Mouse (Mus musculus) embryonic facial prominence, embryonic 11.5 days (tissue): ENCODE results near the gene Lyrm7. TPM values are rescaled to one million over a fixed set of nuclear protein-coding genes. Genes with fewer than 3 reads are reported as not detected.

ENCODE experiments used
- ATAC-seq: fragments of 200-750 bp; cut with Nextera tagmentation; replicated peaks from 2 replicates; pipeline ENCODE4 v1.8.0; 2017; ENCODE audit warnings: low read depth; ENCODE audit not compliant: insufficient number of reproducible peaks, low FRiP score, low TSS enrichment
- DNase-seq: peaks from one replicate; pipeline ENCODE4 v3.0.0-alpha.2; 2015; ENCODE audit warnings: low spot score
- H3K27ac ChIP-seq: fragments of 300-500 bp; sonication (generic); replicated peaks from 2 replicates; pipeline ENCODE4 v1.5.1; 2014; ENCODE audit warnings: mild to moderate bottlenecking, low read depth, low read length, control low read depth
- H3K27me3 ChIP-seq: fragments of 300-500 bp; sonication (generic); 2 replicates; pipeline ENCODE4 v1.6.1; 2014; ENCODE audit warnings: mild to moderate bottlenecking, low read length, moderate library complexity, mixed read lengths; ENCODE audit not compliant: control insufficient read depth, insufficient read depth
- H3K36me3 ChIP-seq: fragments of 300-500 bp; sonication (generic); replicated peaks from 2 replicates; pipeline ENCODE4 v1.6.1; 2014; ENCODE audit warnings: low read depth, mild to moderate bottlenecking, low read length, moderate library complexity, mixed read lengths; ENCODE audit not compliant: control insufficient read depth, insufficient read depth
- H3K4me1 ChIP-seq: fragments of 300-500 bp; sonication (generic); 2 replicates; pipeline ENCODE4 v1.6.1; 2014; ENCODE audit warnings: low read length, mixed read lengths; ENCODE audit not compliant: control insufficient read depth, insufficient read depth
- H3K4me2 ChIP-seq: fragments of 300-500 bp; sonication (generic); 2 replicates; pipeline ENCODE4 v1.6.1; 2014; ENCODE audit warnings: low read depth, mild to moderate bottlenecking, control low read depth, low read length, moderate library complexity
- H3K4me3 ChIP-seq: fragments of 300-500 bp; sonication (generic); 2 replicates; pipeline ENCODE4 v1.5.1; 2014; ENCODE audit warnings: low read depth, low read length, control low read depth
- H3K9ac ChIP-seq: fragments of 300-500 bp; sonication (generic); replicated peaks from 2 replicates; pipeline ENCODE4 v1.6.1; 2014; ENCODE audit warnings: mild to moderate bottlenecking, control low read depth, low read length
- H3K9me3 ChIP-seq: fragments of 300-500 bp; sonication (generic); replicated peaks from 2 replicates; pipeline ENCODE4 v1.6.1; 2016; ENCODE audit warnings: mild to moderate bottlenecking, low read length, inconsistent platforms, mixed read lengths; ENCODE audit not compliant: control insufficient read depth
- WGBS: fragments of 180-500 bp; shearing (Covaris S2); extraction: QIAGEN DNeasy Blood & Tissue Kit; methylation state at CpG from one replicate; pipeline ENCODE4 v1.1.7; 2014; 5-methylcytosine and 5-hydroxymethylcytosine counted together
- polyA plus RNA-seq: library from polyadenylated mRNA; unstranded; fragments of >200 nt; fragmentation: Nextera tagmentation; extraction: Ambion mirVana; gene quantifications from 2 replicates; pipeline ENCODE4 v1.2.1, GENCODE M21; 2014

The Lyrm7 gene
- polyA plus RNA-seq, 1 experiment from 2014 or later = 7.4 TPM

- DNase-seq (no peak), ATAC-seq (no peak)
- Histone ChIP-seq H3K9me3 (no peaks in the 10 kb centered on the region), H3K9ac (no peak overlapping the region), H3K27me3 (no peaks in the 10 kb centered on the region), H3K36me3 (no peaks in the 10 kb centered on the region), H3K4me1 (no peaks in the 10 kb centered on the region), H3K27ac (no peak overlapping the region), H3K4me2 (no peak overlapping the region), H3K4me3 (no peak overlapping the region)
- 93% methylated on average over 4 of the region's 4 CpGs for WGBS
Measured at GRCm38 (mm10) chr11:54805196-54805595, 55.5 kb downstream of the Lyrm7 start.

DNA sequence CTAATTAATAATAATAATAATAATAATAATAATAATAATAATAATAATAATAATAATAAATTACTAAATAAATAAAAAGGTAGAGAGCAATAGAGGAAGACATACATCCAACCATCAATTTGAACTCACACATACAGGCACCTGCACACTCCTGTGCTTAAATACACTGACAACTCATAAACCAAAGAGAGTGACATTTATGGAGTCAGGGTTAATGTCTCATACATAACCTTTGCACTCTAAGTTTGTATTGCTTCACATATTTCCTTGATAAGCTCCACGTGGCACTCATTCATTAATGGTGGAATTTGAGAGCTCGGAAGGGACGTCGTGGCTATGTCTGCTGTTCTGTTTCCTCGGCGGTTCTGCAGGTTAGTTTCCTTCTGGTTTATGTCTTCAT, 58.1 kb downstream of the Lyrm7 start:
- H3K4me3 ChIP-seq = no peak overlapping the region
- no peaks in the 10 kb centered on the region for H3K27me3 ChIP-seq
- whole genome bisulfite sequencing = 70% methylated on average over 6 of the region's 6 CpGs
- ATAC-seq (no peak), DNase-seq (no peak)
- H3K9me3 ChIP-seq = no peaks in the 10 kb centered on the region
- no peak overlapping the region for H3K27ac ChIP-seq
- H3K4me1 ChIP-seq = no peaks in the 10 kb centered on the region
- H3K9ac ChIP-seq = no peak overlapping the region
- H3K4me2 ChIP-seq = no peak overlapping the region
- H3K36me3 ChIP-seq = no peaks in the 10 kb centered on the region

DNA sequence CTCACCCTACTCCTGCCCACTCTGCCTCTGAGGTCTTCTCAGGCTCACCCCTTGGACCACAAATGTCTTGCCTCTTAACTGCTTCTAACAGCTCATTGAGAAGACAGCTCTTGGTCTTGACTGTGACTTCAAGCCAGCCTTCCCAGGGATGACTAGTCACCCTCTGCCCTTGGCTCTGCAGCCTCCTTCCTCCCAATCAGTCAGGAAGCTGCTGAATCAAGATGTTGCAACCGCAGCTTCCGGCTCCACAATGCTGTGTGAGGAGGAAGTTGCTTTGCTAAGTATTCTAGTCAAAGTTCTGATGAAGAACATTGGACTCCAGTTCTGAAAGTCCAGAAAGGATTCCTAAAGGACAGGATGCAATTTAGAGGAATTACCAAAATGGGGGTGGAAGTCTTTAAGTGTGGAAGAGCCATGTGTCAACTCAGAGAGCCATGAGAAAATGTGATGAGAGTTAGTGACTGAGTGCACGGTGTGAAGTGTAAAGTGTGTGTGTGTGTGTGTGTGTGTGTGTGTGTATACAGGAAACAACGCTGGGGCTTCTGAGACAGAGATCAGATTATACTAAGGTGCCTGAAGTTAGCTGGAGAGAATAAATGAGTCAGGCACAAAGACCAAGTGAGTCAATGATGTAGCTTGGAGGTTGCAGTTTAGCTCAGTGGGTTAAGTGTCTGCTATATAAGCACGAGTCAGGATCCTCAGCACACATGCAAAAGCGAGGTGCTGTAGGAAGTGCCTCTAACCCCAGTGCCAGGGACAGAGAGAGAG, 58.7 kb downstream of the Lyrm7 start:
- H3K4me1 ChIP-seq = no peaks in the 10 kb centered on the region
- no peaks in the 10 kb centered on the region for H3K27me3 ChIP-seq
- 75% methylated on average over 6 of the region's 6 CpGs for WGBS
- no peaks in the 10 kb centered on the region for H3K9me3 ChIP-seq
- no peak overlapping the region for H3K4me2 ChIP-seq
- no peaks in the 10 kb centered on the region for H3K36me3 ChIP-seq
- no peak overlapping the region for H3K9ac ChIP-seq
- no peak overlapping the region for H3K4me3 ChIP-seq
- ATAC-seq (no peak), DNase-seq (no peak)
- H3K27ac ChIP-seq = no peak overlapping the region

GRCm38 (mm10) chr11:54796551-54796950, 64.2 kb downstream of the Lyrm7 start:
- H3K27ac ChIP-seq = no peak overlapping the region
- H3K4me3 ChIP-seq = no peak overlapping the region
- no peaks in the 10 kb centered on the region for H3K36me3 ChIP-seq
- no peaks in the 10 kb centered on the region for H3K27me3 ChIP-seq
- H3K4me2 ChIP-seq = no peak overlapping the region
- no peak for ATAC-seq
- H3K9me3 ChIP-seq = no peaks in the 10 kb centered on the region
- no peaks in the 10 kb centered on the region for H3K4me1 ChIP-seq
- DNase-seq = no peak
- H3K9ac ChIP-seq = no peak overlapping the region
- 76% methylated on average over 11 of the region's 11 CpGs for WGBS

DNA sequence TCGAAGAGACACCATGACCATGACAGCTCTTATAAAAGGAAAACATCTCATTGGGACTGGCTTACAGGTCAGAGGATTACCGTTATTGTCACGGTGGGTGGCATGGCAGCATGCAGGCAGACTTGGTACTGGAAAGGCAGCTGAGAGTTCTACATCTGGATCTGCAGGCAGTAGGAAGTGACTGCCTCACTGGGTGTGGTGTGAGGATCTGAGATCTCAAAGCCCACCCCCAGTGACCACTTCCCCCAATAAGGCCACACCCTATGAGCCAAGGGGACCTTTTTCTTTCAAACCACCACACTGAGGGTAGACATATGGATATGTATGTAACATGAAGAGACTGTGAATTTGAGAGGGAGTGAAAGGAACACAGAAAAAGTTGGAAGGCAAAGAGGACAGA, 66.0 kb downstream of the Lyrm7 start:
- DNase-seq (no peak), ATAC-seq (no peak)
- H3K9ac ChIP-seq = no peak overlapping the region
- no peak overlapping the region for H3K4me3 ChIP-seq
- H3K27me3 ChIP-seq = no peaks in the 10 kb centered on the region
- H3K36me3 ChIP-seq = no peaks in the 10 kb centered on the region
- H3K4me2 ChIP-seq = no peak overlapping the region
- no peaks in the 10 kb centered on the region for H3K4me1 ChIP-seq
- WGBS = 89% methylated on average over 3 of the region's 3 CpGs
- H3K27ac ChIP-seq = no peak overlapping the region
- no peaks in the 10 kb centered on the region for H3K9me3 ChIP-seq

DNA sequence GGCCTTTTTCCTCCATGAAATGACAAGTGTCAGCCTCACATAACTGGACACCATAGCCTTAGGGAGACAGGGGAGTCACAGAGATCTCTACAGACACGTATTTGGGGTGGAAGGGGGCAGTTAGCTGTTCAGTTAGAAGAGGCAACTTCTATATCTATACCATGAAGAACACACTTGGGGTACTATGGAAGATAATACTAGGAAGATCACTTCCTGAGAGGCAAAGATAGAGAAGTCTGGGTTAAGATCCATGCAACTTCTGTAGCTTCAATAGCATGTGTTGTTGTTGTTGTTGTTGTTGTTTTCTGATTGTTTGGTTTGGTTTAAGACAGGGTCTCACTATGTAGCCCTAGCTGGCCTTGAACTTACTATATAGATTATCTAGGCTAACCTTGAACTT, 67.5 kb downstream of the Lyrm7 start:
- Histone ChIP-seq H3K36me3 (no peaks in the 10 kb centered on the region), H3K27ac (no peak overlapping the region), H3K4me2 (no peak overlapping the region), H3K9me3 (no peaks in the 10 kb centered on the region), H3K27me3 (no peaks in the 10 kb centered on the region), H3K4me3 (no peak overlapping the region), H3K9ac (no peak overlapping the region), H3K4me1 (no peaks in the 10 kb centered on the region)
- no peak for DNase-seq
- no peak for ATAC-seq
- 72% methylated on average over 1 of the region's 1 CpGs for WGBS

DNA sequence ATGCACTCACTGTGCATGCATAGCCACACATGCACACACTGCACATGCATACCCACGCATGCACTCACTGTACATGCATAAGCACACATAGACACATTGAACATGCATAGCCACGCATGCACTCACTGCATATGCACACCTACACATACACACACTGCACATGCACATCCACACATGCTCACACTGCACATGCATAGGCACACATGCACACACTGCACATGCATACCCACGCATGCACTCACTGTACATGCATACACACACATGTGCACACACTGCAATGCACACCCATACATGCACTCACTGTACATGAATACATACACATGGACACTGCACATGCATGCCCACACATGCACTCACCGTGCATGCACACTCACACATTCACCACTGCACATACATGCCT, 69.3 kb downstream of the Lyrm7 start:
- H3K4me3 ChIP-seq = no peak overlapping the region
- no peak overlapping the region for H3K9ac ChIP-seq
- ATAC-seq (no peak), DNase-seq (no peak)
- H3K4me2 ChIP-seq = no peak overlapping the region
- no peaks in the 10 kb centered on the region for H3K27me3 ChIP-seq
- H3K27ac ChIP-seq = no peak overlapping the region
- no peaks in the 10 kb centered on the region for H3K9me3 ChIP-seq
- no peaks in the 10 kb centered on the region for H3K4me1 ChIP-seq
- H3K36me3 ChIP-seq = no peaks in the 10 kb centered on the region
- WGBS = 87% methylated on average over 4 of the region's 4 CpGs

- Histone ChIP-seq H3K4me3 (peak within 1 kb of the TSS; percentile 71), H3K9ac (peak within 1 kb of the TSS; percentile 96), H3K27ac (peak within 1 kb of the TSS; percentile 98), H3K4me1 (no peaks in the 10 kb centered on the region), H3K4me2 (peak within 1 kb of the TSS; percentile 48), H3K27me3 (no peaks in the 10 kb centered on the region), H3K9me3 (no peaks in the 10 kb centered on the region), H3K36me3 (no peaks in the 10 kb centered on the region)
- DNase-seq (peak; percentile 99), ATAC-seq (peak; percentile 95)
- 2% methylated on average over 56 of the region's 56 CpGs for WGBS
Measured at GRCm38 (mm10) chr11:54787488-54788474, 72.9 kb downstream of the Lyrm7 start, which contains the start of gene Cdc42se2. Cdc42se2 (minus strand) TSS chr11:54787675.
